Mouse (Mus musculus): ENCODE results near the gene Enpp6. TPM values are rescaled to one million over a fixed set of nuclear protein-coding genes. Genes with fewer than 3 reads are reported as not detected.

Gene Enpp6
- total RNA-seq, 2 experiments from 2014 or later, result 0.41 to 0.62 TPM

- no peak for DNase-seq (ENCODE audit: low spot score)
Measured at GRCm38 (mm10) chr8:47061105-47061720, 74.5 kb downstream of the Enpp6 start.

- no peak for DNase-seq (ENCODE audit: low spot score)
Measured at GRCm38 (mm10) chr8:47067121-47067520, 80.4 kb downstream of the Enpp6 start.

- no peak for DNase-seq (ENCODE audit: low spot score)
Measured at GRCm38 (mm10) chr8:47069634-47070033, 82.9 kb downstream of the Enpp6 start.

- no peak for DNase-seq (ENCODE audit: low spot score)
Measured at GRCm38 (mm10) chr8:47072001-47072400, 85.3 kb downstream of the Enpp6 start.

- DNase-seq (ENCODE audit: low spot score), result no peak
Measured at GRCm38 (mm10) chr8:47075941-47076555, 89.4 kb downstream of the Enpp6 start.

GRCm38 (mm10) chr8:47080037-47080436 is 93.3 kb downstream of the Enpp6 start:
- no peak for DNase-seq (ENCODE audit: low spot score)

- peak; percentile 15 for DNase-seq (ENCODE audit: low spot score)
Measured at GRCm38 (mm10) chr8:47082201-47083027, 95.7 kb downstream of the Enpp6 start.

- no peak for DNase-seq (ENCODE audit: low spot score)
Measured at GRCm38 (mm10) chr8:47090021-47090420, 103.3 kb downstream of the Enpp6 start.

GRCm38 (mm10) chr8:47105617-47106016 is 118.9 kb downstream of the Enpp6 start:
- DNase-seq (ENCODE audit: low spot score), result no peak

GRCm38 (mm10) chr8:47114133-47114796 is 127.6 kb downstream of the Enpp6 start:
- no peak for DNase-seq (ENCODE audit: low spot score)

GRCm38 (mm10) chr8:47117336-47117735 is 130.6 kb downstream of the Enpp6 start:
- DNase-seq (ENCODE audit: low spot score), result no peak

- no peak for DNase-seq (ENCODE audit: low spot score)
Measured at GRCm38 (mm10) chr8:47119895-47120294, 133.2 kb downstream of the Enpp6 start.

- DNase-seq (ENCODE audit: low spot score), result no peak
Measured at GRCm38 (mm10) chr8:47128859-47129258, 142.2 kb downstream of the Enpp6 start.

GRCm38 (mm10) chr8:47133381-47133780 is 146.7 kb downstream of the Enpp6 start:
- no peak for DNase-seq (ENCODE audit: low spot score)

- no peak for DNase-seq (ENCODE audit: low spot score)
Measured at GRCm38 (mm10) chr8:47134736-47135135, 148.0 kb downstream of the Enpp6 start.

- no peak for DNase-seq (ENCODE audit: low spot score)
Measured at GRCm38 (mm10) chr8:47135586-47135985, 148.9 kb downstream of the Enpp6 start.

GRCm38 (mm10) chr8:47136047-47136446 is 149.4 kb downstream of the Enpp6 start:
- no peak for DNase-seq (ENCODE audit: low spot score)

- no peak for DNase-seq (ENCODE audit: low spot score)
Measured at GRCm38 (mm10) chr8:47145258-47145657, 158.6 kb downstream of the Enpp6 start.
